Mouse (Mus musculus) T-cell, adult 2 months (primary cell): ENCODE results near the gene Bdkrb1.

Experiments used
- DNase-seq: peaks from one replicate; pipeline ENCODE4 v3.0.0; 2022; ENCODE audit warnings: low spot score

Bdkrb1 gene

GRCm38 (mm10) chr12:105602581-105603210 is at the start of gene Bdkrb1:
TSS of gene Bdkrb1 (plus strand) at chr12:105603085.
- DNase-seq = no peak

DNA sequence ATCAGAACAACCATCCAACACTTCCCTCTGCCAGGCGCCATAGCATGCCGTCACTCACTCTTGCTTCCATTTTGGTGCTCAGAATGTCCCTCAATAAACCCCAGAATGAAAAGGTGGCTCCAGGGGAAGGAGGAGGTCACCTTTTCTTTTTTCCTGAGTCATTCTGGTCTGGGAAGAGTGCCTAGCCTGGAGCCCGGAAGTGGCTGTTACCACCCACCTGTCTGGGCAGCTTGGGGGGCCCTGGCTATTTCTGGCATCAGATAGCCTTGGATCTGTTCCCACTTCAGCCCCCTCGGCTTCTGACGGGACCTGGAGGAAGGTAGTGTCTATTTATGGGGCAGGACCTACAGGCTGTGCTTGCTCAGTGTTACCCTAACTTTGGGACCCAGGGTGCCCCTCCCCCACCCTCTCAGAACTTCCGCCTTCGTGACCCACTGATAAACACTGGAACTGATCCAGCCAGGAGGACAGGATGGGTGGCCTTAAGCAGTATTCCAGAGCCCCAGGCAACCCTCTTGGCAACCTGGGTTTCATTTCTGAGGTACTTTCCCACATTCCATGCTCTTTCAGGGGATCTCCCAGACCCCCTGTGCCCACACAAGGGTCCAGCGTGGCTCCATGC is 48.6 kb upstream of the Bdkrb1 start:
- no peak for DNase-seq

- no peak for DNase-seq
Measured at GRCm38 (mm10) chr12:105555172-105555571, 47.7 kb upstream of the Bdkrb1 start.

DNA sequence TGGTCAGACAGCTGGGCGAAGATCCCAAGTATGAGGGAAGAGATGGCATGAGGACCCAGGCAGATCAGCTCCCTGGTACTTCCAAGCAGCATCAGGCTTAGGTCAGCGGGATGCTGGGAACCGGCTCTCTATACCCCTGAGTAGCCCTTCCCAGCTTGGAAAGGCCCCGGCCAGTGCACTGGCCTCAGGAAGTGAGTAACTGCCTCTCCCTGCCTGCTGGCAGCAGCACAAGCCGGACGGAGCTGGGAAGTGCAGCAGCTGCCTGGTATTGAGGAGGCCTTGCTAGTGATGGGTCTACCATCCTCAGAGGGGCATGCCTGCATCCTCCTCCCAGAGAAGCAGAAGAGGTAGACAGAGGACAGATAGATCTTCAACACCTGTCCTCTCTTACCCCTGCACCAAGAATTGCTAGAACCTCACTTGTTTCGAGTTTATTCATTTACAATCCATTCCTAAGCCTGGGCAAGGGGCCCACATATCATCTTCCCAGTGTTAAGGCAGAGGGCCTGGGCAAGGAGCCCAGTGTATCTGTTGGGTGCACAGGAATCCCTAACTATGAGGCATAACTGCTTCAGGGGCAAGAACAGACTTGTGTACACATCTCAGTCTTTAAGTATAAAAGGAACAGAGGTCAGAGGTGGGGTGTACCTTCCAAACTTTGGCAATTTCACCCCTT is 45.5 kb upstream of the Bdkrb1 start:
- no peak for DNase-seq

DNA sequence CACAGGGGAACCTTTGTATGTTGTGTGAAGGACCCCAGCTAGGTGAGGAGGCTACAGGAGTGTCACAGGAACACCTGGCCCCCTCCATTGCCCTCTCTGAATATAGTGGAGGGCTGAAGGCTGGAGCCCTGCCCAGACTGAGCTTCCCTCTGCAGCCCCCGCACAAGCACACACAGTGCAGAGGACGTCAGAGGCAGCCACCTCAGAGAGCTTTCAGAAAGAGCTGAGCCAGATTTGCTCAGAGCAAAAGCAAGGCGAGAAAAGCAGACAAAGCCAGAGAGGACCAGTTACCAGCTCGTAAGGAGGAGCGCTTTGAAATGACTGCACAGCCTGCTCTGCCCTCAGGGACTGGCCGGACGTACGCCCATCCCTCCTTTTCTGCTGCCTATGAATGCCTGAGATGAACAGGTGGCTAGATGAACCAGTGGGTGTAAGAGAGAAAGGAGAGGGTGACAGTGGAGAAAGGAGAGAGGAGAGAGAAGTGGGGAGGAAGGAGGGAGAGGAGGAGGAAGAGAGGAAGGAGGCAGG is 41.8 kb upstream of the Bdkrb1 start:
- DNase-seq = no peak

DNA sequence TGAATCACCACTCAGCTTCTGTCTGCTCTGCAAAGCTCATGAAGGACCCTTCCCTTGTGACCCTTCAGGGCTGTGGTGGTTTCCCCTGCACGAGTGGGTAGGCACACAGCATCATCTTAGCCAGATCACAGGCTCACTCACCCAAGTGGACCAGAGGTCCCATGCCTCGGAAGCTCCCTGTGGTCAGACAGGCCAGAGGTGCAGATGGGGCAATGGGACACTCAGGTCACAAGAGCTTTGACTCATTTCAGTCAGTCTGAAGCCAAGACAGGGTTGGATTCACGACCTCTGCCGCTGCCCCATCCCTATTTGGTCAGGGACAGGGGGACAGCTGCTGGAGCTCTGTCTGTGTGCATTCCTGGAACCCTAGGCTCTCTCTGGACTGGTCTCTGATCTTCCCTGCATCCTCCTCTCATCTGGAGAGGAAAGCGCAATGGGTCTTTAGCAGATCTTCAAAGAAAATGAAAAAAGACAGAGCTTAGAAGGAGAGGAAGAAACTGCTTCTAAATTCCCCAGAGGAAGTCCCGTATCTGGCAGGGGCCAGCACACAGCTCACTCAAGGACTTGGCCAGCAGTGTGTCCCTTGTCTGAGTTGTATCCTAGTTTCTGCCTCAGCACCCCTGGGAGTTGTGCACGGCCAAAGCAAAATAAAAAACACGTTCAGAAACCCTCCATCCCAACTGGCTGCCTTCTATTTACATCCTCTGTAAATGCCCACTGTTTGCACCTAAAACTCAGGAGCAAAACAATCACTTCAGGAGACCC is 40.6 kb upstream of the Bdkrb1 start:
- no peak for DNase-seq

- no peak for DNase-seq
Measured at GRCm38 (mm10) chr12:105562936-105563680, 39.8 kb upstream of the Bdkrb1 start, which contains the start of gene Bdkrb2. TSS of gene Bdkrb2 (plus strand) at chr12:105563226.

GRCm38 (mm10) chr12:105563726-105564275 is 39.1 kb upstream of the Bdkrb1 start:
- no peak for DNase-seq

- no peak for DNase-seq
Measured at GRCm38 (mm10) chr12:105565221-105565620, 37.7 kb upstream of the Bdkrb1 start.

DNA sequence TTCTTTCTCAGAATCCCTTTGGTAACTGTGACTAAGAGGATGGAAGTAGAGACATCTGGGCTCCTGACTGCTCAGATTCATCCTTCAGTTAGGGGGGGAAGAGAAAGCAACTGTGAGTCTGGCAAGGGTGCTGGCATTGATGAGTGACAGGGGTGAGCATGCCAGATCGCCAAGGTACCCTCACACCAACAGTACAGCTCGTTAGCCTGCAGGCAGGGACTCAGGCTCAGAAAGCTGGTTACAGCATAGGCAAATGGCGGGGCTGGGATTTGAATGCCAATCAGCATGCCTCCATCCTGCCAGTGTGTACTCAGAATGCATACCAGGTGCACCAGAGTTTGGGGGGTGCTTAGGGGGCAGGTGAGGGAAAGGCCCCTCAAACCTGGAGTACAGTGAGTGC is 31.0 kb upstream of the Bdkrb1 start:
- no peak for DNase-seq

DNA sequence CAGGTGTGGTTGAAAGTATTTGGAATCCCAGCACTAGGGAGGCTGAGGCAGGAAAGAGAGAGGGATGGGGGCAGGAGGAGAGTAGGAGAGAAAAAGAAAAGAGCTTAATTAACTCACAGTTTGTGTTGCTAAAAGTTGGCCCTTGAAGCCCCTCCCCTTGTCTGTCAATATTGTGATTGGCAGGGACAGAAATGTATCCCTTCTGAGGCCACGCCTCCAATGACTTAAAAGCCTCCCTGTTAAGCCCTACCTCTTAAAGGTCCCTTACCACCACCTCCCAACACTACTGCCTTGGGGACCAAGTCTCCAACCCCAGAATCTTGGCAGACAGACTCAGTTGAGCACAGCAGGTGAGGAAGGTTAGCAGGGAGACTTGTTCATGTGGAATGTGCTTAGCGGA is 30.3 kb upstream of the Bdkrb1 start:
- DNase-seq = no peak

GRCm38 (mm10) chr12:105574356-105574755 is 28.5 kb upstream of the Bdkrb1 start:
- no peak for DNase-seq

DNA sequence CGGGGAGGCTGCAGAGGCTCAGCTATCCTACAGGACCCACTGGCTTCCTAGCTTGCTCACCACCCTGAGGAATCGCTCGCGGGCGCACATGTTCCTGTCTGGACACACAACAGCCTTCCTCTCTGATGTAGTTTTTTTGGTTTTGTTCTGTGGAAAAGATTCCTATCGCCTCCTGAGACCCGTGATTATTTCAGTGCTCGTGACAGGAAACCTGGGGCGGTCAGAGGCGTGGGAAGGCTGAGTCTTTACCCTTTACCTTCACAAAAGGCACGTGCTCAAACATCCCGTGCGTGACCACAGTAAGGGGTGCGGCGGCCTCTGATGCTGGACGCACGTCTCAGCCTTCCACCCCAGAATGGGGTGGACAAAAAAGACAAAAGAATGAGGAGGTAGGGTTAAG is 22.4 kb upstream of the Bdkrb1 start:
- no peak for DNase-seq

DNA sequence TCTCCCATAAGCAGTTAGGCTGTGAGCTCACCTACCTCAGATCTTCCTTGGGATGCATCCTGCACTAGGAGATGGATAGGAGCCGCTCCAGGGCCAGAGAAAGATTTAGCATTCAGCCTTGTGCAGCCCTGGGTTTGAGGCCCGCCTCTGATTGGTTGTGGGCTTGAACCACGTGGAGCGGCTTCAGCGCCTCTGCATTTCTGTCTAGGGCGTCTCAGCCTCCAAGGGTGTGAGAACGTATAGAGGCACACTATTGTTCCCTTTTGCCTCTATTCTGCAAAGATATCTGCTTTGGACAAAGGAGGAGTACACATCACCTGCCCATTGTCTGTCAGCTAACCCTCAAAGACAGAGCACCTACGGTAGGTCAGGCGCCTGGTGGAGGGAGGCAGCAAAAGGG is 20.4 kb upstream of the Bdkrb1 start:
- no peak for DNase-seq

- no peak for DNase-seq
Measured at GRCm38 (mm10) chr12:105583484-105583883, 19.4 kb upstream of the Bdkrb1 start.

DNA sequence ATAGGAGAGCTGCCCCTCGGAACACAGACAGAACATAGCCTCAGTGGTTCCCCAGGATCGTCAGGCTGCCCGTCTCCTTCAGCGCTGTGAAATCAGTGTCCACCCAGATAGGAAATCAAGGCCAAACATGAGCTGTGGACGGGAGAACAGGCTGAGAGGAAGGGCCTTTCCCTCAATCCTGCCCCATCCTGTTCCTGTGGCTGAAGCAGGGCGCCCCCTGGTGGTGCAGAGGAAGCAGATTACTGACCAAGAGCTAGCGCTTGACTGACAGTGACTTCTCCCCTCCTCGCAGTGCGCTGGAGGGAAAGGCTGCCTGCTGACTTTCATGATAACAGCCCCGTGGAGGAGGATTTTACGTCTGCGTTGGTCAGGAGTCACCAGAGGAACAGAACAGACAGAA is 18.0 kb upstream of the Bdkrb1 start:
- no peak for DNase-seq

DNA sequence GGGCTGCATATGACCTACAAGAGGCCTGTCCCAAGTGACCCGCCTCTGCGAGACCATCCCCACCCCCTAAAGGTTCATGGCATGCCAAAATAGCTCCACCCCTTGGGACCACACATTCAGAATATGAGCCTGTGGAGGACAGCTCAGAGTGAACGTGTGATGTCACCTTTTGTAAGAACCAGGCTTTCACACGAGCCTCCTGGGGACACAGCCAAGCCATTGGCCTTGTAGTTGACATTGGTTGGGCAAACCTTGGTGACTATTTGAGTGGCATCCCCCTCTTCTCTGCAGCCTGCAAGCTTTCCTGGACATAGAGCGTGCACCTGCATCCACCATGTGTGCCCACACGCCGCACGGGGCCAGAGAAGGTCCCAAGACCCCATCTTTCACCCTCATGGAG is 15.4 kb upstream of the Bdkrb1 start:
- DNase-seq = no peak

DNA sequence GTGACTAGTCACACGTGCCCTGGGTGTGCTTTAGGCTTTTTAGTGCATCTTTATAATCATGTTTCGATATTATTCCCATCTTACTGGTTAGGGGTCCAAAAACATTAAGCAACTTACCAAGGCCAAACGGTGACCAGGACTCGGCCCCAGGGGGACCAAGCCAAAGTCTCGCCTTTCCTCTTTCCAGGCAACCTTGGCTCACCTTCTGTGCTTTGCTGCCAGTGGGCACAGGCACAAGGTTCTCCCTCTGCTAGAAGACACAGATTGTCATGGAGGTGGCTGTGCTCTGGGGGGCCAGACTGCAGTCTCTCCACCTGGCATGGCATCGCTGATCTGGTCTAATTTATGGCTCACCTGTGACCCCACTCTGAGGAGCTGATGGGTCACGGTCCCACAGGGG is 12.1 kb upstream of the Bdkrb1 start:
- no peak for DNase-seq

DNA sequence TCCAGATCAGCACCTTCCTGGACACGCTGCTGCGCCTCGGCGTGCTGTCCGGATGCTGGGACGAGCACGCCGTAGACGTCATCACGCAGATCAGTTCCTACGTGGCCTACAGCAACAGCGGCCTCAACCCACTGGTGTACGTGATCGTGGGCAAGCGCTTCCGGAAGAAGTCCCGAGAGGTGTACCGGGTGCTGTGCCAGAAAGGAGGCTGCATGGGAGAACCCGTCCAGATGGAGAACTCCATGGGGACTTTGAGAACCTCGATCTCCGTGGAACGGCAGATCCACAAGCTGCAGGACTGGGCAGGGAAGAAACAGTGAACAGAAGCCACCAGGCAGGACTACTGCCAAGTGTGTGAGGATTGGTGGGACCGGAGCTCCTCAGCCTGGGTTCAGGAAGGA is 10.5 kb upstream of the Bdkrb1 start:
- no peak for DNase-seq

DNA sequence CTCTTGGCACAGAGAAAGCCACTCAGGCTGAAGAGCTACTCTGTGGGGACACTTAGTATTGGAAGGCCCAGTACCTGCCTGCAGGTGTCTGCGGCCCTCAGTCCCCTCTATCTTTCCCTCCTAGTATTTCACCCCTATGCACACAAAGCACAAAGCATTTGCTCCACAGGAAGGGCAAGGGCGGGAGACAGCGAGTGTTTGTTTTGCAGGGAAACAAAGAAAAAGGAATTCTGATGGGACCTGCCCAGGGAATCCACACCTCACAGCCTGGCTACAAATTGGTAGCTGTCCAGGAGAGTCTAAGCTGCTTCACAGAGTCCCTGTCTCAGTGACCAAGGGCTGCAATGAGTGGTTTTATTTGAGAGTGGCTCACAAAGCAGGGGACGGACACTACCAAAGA is 9.4 kb upstream of the Bdkrb1 start:
- no peak for DNase-seq

- no peak for DNase-seq
Measured at GRCm38 (mm10) chr12:105597135-105597534, 5.8 kb upstream of the Bdkrb1 start.
